Mouse (Mus musculus): ENCODE results near the gene Slc22a2. TPM values are rescaled to one million over a fixed set of nuclear protein-coding genes. Genes with fewer than 3 reads are reported as not detected.

The Slc22a2 gene
- polyA plus RNA-seq (2012) = not detected in 2 replicates

GRCm38 (mm10) chr17:12583991-12584390 is at the start of gene Slc22a2:
Gene Slc22a2, plus strand, starts transcription at chr17:12584132.
- TF ChIP-seq GATA1 (IDR thresholded peaks at IDR 0.05; ENCODE audit: low read length) = no peak

DNA sequence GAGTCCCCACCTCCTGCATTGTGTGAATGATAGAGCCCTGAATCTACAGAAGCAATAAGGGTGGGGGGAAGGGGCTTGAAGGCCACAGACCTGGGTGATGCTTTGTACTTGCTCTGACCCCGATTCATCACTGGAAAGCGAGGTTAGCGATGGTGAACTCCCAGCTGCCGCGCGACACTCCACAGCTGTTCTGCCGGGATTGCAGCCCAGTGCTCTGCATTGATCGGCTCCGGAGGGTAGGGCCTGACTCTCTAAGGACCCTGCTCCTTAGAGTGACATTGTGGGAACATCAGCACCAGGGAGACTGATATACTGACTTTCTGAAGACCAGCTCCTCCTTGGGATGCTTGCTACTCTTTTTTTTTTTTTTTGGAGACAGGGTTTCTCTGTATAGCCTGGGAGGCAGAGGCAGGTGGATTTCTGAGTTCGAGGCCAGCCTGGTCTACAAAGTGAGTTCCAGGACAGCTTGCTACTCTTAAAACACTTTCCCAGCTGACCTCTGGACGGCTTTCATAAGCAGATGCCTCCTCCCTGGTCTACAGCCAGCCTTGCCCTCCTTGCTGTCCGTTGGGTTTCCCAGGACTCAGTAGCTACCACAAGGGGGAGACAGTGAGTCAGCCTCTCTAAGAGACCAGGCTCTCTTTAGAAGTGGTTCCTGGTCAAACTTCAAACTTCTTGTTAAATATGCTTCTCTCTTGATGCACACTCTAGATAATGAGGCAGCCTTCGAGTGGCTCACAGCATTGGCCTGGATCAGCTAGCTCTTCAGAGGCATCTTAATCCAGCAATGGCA is 49.4 kb upstream of the Slc22a2 start:
- TF ChIP-seq GATA1 (IDR thresholded peaks at IDR 0.05; ENCODE audit: low read length) = no peak

DNA sequence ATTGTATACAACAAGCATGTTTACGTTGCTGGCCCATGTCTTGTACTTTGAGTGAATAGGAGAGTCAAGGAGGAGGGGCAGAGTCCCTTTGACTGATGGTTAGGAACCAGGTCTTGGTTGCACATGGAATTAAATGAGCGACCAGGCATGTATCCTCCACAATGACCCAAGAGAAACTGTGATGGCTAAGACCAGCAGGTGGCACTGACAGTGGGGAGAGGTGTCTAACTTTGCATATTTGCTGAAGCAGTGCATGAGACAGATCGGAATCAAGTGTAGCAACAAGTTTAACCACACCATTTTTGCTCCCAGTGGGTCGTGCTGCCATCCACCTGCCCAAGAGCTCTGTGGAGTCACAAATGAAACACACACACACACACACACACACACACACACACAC is 21.7 kb upstream of the Slc22a2 start:
- no peak for TF ChIP-seq GATA1 (IDR thresholded peaks at IDR 0.05; ENCODE audit: low read length)

DNA sequence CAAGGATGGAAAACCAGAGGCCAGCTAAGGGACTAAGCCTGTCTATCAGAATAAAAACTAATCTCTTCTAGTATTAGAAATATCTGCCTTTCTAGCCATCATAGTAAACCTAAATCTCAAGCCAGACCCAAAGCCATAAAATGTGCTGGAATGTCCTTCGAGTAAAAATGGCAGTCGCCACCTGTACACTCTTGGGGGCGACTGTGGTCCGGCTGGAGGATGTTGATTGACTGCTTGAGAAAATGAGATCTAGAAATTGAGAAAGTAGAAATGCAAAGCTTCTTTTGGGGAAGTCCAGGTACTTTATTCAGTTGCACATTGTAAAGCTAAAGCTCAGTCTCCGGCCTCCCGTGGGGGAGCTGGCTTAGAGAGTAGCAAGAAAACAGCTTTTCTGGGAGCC is 18.5 kb upstream of the Slc22a2 start:
- no peak for TF ChIP-seq GATA1 (IDR thresholded peaks at IDR 0.05; ENCODE audit: low read length)

DNA sequence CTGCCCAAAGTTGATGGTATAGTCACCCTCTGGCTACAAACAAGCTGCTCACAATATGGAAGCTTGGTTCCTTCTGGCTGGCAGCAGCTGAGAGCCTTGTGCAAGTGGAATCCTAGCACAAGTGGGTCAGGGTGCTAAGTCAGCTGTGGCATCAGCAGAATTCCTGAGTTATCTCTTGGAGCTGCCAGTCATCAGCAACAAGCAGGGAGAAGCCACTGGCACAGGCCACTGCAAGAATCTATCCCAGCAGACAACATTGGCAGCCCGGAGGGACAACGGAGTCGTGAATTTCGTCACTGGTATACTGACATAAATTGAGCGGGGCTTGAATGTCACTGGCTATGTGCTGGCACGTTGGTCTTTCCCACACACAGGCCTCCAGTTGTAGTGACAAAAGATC is 12.6 kb upstream of the Slc22a2 start:
- TF ChIP-seq GATA1 (IDR thresholded peaks at IDR 0.05; ENCODE audit: low read length) = no peak

GRCm38 (mm10) chr17:12571924-12572463 is 11.9 kb upstream of the Slc22a2 start:
- no peak for TF ChIP-seq GATA1 (IDR thresholded peaks at IDR 0.05; ENCODE audit: low read length)

GRCm38 (mm10) chr17:12575391-12575790 is 8.5 kb upstream of the Slc22a2 start:
- no peak for TF ChIP-seq GATA1 (IDR thresholded peaks at IDR 0.05; ENCODE audit: low read length)

- no peak for TF ChIP-seq GATA1 (IDR thresholded peaks at IDR 0.05; ENCODE audit: low read length)
Observed at GRCm38 (mm10) chr17:12577096-12577495, 6.8 kb upstream of the Slc22a2 start.

GRCm38 (mm10) chr17:12585366-12585765 is 1.4 kb downstream of the Slc22a2 start:
- TF ChIP-seq GATA1 (IDR thresholded peaks at IDR 0.05; ENCODE audit: low read length) = no peak

DNA sequence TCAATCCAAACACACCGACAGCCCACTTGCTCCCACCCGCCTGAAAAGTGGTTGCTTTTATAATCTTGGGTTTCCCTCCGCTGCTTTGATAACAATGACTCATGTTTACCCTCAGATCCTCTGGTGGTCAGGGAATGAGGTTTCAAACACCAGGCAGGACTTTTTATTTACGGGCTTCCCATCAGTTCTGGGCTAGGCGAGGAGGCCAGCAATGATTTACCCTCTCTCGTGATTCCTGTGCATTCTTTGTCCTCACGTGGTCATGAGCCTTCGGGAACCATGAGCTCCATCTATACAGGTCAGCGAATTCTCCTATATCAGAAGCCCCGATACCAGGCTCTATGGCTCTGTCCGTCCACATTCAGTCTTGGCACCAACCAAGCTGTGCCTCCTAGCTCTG is 3.0 kb downstream of the Slc22a2 start:
- no peak for TF ChIP-seq GATA1 (IDR thresholded peaks at IDR 0.05; ENCODE audit: low read length)

GRCm38 (mm10) chr17:12588801-12589247 is 4.9 kb downstream of the Slc22a2 start:
- TF ChIP-seq GATA1 (IDR thresholded peaks at IDR 0.05; ENCODE audit: low read length) = no peak

- TF ChIP-seq GATA1 (IDR thresholded peaks at IDR 0.05; ENCODE audit: low read length) = no peak
Observed at GRCm38 (mm10) chr17:12590911-12591625, 7.1 kb downstream of the Slc22a2 start.

DNA sequence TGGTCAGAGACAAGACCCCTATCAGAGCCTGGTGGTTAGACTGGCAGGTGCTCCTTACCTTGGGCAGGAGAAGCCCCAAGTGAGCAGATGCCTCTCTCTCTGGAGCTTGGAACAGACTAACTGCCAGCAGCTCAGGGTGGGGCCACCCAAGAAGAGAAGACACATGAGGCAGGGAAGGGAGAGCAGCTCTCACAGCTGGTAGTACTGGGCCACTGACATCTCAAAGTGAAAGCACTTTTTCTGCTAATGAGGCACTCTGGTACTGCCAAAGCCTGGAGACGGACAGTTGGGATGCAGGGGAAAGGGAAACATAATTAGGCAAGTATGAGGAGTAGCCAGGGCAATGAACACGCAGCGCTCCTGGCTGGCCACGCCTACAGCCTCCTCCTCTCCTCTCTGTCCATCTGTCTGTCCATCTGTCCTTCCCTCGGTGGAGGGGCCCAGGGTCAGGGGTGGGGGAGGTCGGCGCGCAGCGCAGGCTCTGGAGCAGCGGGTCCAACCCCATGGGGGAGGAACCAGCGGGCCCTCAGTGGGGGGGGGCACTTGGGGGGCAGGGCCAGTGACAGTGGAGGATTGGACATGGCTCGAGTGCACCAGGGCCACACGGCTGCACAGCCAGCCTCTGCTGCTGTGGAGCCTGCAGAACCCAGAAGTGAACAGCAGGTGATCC is 12.0 kb downstream of the Slc22a2 start:
- no peak for TF ChIP-seq GATA1 (IDR thresholded peaks at IDR 0.05; ENCODE audit: low read length)

DNA sequence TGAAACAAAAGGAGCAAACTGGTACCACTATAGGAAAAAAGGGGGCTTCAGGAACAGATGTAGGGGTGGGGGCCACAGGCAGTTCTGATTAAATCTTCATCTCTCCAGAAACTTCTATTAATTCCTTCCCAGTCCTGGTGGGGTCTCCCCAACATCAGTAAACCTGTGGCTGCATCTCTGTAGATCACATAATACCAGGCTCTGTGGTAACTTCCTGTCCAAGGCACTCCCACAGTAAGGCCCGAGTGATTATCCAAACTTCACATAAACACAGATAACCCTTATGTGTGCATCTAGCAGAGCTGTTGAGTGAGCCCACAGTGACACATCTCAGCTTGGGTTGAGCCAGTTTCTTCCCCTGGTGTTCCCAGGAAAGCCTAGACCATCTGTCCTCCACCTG is 22.7 kb downstream of the Slc22a2 start:
- TF ChIP-seq GATA1 (IDR thresholded peaks at IDR 0.05; ENCODE audit: low read length) = no peak

DNA sequence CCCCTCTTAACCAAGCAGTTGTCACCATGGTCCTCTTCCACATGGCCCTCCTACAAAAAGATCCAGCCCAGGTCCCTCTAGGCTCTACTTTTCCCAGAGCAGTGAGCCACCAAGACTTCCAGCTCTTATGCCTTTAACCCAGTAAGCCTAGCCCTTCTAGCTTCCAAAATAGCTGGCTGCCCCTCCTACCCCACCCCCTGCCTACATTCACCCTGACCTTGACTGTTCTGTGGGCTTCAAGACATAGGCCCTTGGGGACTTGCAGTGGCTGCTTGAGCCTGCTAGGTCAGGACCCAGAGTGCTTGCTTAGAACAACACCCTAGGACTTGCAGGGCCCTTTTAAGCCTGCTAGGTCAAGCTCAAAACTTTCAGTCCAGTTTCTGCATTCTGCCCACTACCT is 23.3 kb downstream of the Slc22a2 start:
- TF ChIP-seq GATA1 (IDR thresholded peaks at IDR 0.05; ENCODE audit: low read length) = no peak

Data from G1E-ER4 (cell line).